Mouse (Mus musculus): ENCODE results near the gene Nudt22. TPM values are rescaled to one million over a fixed set of nuclear protein-coding genes. Genes with fewer than 3 reads are reported as not detected.

The Nudt22 gene
- total RNA-seq (2021) = 10 to 100 TPM; 10.9 to 11.9 TPM
- long read RNA-seq, experiment 1, transcript Nudt22-201 (6 exons, 1,000 nt) = major isoform, 11 of 15 reads
- long read RNA-seq, experiment 1, partial matches to known transcripts = 1 of 15 reads
- long read RNA-seq, experiment 1, other reads (novel, unspliced or antisense) = 1 of 15 reads
- long read RNA-seq, experiment 2, transcript Nudt22-201 (6 exons, 1,000 nt) = major isoform, 13 of 15 reads
- long read RNA-seq, experiment 2, partial matches to known transcripts = 1 of 15 reads
- long read RNA-seq, experiment 2, other reads (novel, unspliced or antisense) = 1 of 15 reads

DNA sequence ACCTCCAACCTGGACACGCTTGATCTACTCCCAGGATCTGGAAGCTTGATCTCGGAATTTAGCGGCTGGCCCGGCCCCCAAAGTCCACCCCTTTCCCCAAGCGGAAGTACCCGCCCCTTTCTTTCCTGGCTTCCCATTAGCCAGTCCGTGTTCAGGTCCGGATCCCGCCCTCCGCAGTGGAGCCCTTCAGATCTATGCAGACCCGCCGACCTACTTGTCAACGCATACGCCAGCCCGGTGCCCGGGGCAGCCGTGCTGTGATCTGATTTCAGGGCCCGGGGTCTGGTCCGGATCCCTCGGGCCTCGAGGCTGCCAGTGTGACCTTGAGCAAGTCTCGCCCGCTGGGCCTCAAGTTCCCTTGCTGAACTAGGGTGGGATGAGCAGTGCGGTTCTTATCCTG lies at the start of gene Nudt22, which contains the start of gene Trpt1:
TSS of gene Nudt22 (minus strand) at position 112 of the 400 bp plus-strand sequence.
TSS of gene Trpt1 (plus strand) at position 126 of the 400 bp plus-strand sequence.
- peak; percentile 73 to 85 for DNase-seq (ENCODE audit: low spot score in 2 of 2)

DNA sequence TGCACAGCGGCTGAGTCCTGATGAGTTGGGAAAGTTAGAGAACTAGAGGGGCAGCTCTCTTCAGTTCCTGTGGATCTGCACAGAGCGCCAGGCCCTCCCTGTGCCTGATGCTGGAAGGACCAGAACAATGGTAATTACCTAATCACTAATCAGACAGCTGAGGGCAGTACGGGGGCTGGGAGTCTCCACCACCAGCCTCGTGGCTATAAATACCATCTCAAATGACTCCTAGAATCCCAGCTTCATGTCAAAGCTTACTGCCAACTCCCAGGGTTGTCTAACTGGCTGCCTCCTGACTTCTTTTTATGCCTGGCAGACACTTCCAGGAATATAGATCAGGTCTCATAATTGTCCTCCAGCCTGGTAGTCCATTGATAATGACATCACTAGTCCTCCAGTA lies 48.8 kb upstream of the Nudt22 start:
- DNase-seq (ENCODE audit: low spot score in 2 of 2) = no peak

GRCm38 (mm10) chr19:7044279-7044678 lies 48.4 kb upstream of the Nudt22 start:
- no peak for DNase-seq (ENCODE audit: low spot score in 2 of 2)

- no peak for DNase-seq (ENCODE audit: low spot score in 2 of 2)
Observed at GRCm38 (mm10) chr19:7041171-7041570, 45.3 kb upstream of the Nudt22 start.

DNA sequence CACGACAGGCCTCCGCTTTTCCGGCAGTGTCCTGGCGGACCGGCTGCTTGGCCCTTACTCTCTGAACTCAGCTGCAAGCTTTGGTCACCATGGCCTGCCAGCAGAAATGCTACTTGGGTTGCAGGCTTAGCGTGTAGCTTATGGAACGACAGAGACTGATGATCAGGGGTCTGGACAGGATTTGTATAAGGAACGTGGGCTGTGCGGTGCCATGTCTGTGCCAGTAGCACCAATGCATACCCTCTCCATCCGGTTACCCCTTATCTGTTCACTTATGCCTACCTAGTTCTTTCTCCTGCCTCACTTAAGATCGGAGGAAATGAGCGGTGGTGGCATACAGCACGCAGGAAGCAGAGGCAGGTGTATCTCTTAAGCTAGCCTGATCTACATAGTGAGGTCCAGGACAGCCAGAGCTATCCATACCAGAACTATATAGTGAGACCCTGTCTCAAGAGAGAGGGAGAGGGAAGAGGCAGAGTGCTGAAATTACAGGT lies 44.8 kb upstream of the Nudt22 start:
- no peak for DNase-seq (ENCODE audit: low spot score in 2 of 2)

- peak; percentile 99 to 100 for DNase-seq (ENCODE audit: low spot score in 2 of 2)
Observed at GRCm38 (mm10) chr19:7039841-7040636, 44.1 kb upstream of the Nudt22 start, which contains the start of gene Stip1. Gene Stip1, minus strand, starts transcription at chr19:7039967.

- peak in 1 of 2 experiments; percentile 64 for DNase-seq (ENCODE audit: low spot score in 2 of 2)
Observed at GRCm38 (mm10) chr19:7039088-7039720, 43.3 kb upstream of the Nudt22 start.

- DNase-seq (ENCODE audit: low spot score in 2 of 2) = no peak
Observed at GRCm38 (mm10) chr19:7034006-7034405, 38.1 kb upstream of the Nudt22 start.

DNA sequence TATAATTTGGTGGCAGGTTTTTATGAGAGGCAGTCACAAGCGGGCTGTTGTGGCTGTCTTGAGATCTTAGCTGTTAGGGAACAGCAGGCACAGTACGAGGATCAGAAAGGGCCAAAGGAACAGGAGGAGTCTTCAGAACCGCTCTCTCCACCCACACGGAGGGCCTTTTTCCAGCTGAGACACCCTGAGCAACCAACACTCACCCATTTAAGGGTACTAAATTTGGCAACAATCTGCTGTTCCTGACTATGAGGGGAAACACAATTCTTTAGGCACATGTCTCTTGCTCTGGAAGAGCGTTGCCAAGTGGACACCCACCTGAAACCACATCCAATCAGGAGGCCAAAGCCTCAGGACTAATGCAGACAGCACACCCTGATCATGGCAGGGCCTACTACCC lies 33.6 kb upstream of the Nudt22 start:
- DNase-seq (ENCODE audit: low spot score in 2 of 2) = no peak

- DNase-seq (ENCODE audit: low spot score in 2 of 2) = no peak
Observed at GRCm38 (mm10) chr19:7020224-7020641, 24.3 kb upstream of the Nudt22 start.

DNA sequence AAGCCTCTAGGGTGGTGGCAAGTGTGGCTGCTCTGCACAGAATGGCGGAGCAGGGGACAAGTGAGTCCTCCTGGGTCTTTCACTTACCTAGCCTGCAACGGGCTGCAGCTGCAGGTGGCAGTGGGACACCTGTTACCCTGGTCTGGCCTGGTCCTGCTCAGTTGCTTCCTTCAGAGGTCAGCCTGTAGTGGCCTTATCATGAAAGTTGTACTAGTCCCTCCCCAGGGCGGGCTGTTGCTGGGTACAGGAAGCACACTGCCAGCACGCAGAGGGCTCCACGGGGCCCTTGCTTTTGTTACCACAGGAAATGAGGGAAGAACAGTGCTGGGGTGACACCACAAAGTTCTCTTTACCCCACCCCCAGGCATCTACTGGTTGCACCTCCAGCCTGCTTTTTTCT lies 23.3 kb upstream of the Nudt22 start, which contains the start of gene Fermt3:
TSS of gene Fermt3 (minus strand) at position 279 of the 400 bp plus-strand sequence.
- peak in 1 of 2 experiments; percentile 37 for DNase-seq (ENCODE audit: low spot score in 2 of 2)

GRCm38 (mm10) chr19:7018546-7018945 lies 22.6 kb upstream of the Nudt22 start:
- no peak for DNase-seq (ENCODE audit: low spot score in 2 of 2)

DNA sequence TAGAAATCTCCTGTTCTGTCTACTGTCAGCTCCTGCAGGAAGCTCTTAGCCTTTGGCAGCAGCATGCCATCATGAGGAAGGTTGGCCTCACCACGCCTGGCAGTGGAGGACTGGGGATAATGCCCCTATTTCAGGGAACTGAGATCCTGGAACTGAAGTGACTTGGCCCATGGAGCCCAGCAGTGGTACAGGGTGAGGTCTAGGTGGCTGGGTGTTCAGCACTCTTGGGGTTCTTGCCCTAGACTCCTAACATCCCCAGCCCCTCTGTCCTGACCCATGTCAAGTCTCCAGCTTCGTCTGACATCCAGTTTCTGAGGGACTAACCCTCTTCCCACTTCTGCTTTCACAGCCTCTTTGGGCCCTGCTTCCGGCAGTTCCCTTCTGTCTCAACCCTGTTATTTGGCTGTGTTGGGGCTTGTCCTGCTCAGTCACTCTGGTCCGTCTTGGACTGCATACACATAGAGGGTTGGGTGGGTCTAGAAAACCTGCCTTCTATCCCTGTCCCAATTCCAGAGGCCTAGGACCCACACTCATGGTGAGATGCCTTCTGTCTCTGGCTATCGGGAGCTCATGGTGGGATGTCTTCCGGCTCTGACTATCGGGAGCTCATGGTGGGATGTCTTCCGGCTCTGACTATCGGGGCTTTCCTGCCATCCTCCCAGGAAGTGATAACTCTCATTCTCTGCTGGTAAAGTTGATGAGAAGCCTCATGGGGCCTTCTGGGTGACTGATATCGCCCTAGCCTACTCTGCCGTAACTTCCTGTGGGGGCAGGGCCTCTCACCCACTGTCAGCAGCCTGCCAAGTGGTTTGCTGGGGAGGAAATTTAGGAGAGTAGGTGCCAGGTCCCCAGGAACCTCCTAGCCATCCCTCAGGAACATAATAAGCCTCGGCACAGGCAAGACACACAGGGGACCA lies 21.9 kb upstream of the Nudt22 start:
- DNase-seq (ENCODE audit: low spot score in 2 of 2) = no peak

GRCm38 (mm10) chr19:7014481-7015135 lies 18.7 kb upstream of the Nudt22 start:
- no peak for DNase-seq (ENCODE audit: low spot score in 2 of 2)

DNA sequence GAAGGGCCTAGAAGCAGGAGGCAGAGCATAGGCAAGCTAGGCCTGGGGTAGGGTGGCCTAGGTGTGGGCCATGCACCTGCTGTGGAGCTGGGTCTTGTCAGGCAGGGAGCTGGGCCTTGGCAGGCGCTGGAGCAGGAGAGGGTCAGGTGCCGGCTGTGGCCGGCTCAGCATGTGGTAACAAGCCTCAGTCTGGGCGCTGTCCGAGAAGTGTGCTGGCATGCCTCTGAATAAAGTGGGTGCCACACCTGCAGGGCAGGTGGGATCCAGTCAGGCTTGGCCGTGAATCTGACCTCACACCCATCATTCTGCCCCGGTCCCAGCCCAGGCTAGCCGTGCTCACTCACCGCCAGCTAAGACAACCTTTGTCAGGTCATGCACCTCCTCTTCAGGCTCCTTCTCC lies 18.1 kb upstream of the Nudt22 start:
- DNase-seq (ENCODE audit: low spot score in 2 of 2) = no peak

- no peak for DNase-seq (ENCODE audit: low spot score in 2 of 2)
Observed at GRCm38 (mm10) chr19:7012426-7012825, 16.5 kb upstream of the Nudt22 start.

DNA sequence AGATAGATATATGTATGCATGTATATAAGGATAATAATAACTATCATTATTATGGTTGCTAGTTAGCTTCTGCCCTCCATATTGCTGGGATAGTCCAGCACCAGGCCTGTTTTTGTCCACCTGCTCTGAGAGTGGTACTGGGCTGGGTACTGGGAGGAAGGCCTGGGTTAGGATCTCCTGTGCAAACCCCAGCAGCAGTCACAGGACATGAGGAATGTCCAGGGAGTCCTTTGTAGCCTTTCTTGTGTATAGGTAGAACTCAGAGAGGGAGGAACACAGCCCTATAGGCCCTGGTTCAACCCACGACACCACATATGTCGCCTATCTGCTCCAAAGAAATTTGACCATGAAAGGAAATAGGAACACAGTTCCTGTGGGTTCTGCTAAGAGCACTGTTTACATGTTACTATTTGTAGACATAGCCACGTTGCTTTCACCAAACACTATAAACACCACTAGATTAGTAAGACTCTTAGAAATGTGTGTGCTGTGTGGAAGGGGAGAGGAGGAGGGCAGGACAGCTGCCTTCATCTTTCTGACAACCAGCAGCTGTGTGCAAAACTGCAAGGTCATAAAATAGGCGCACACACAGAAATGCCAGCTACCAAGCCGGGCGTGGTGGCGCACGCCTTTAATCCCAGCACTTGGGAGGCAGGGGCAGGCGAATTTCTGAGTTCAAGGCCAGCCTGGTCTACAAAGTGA lies 11.1 kb upstream of the Nudt22 start:
- no peak for DNase-seq (ENCODE audit: low spot score in 2 of 2)

- no peak for DNase-seq (ENCODE audit: low spot score in 2 of 2)
Observed at GRCm38 (mm10) chr19:6999360-7000063, 3.6 kb upstream of the Nudt22 start.

Data from layer of hippocampus, postnatal 14 days (tissue).